Mouse (Mus musculus) heart, adult 2 months (tissue): ENCODE measurements around the gene Krt87.

Experiments
- CTCF ChIP-seq: fragments of 200-600 bp; IDR thresholded peaks from 2 replicates; pipeline ENCODE4 v1.8.1; 2022; ENCODE audit warnings: antibody characterized with exemption, mild to moderate bottlenecking, moderate library complexity
- EP300 ChIP-seq: fragments of 200-500 bp; IDR thresholded peaks from 2 replicates; pipeline ENCODE4 v1.6.1; 2011; ENCODE audit warnings: low read depth, low read length, control low read depth; ENCODE audit not compliant: insufficient read depth
- POLR2A ChIP-seq: fragments of 200-500 bp; IDR thresholded peaks from 2 replicates; pipeline ENCODE4 v1.6.1; 2011; ENCODE audit warnings: mild to moderate bottlenecking, low read depth, low read length, control low read depth; ENCODE audit not compliant: insufficient read depth

- TF ChIP-seq EP300: no peak
- no peak for TF ChIP-seq CTCF
- TF ChIP-seq POLR2A: no peak
Observed at GRCm38 (mm10) chr15:101413916-101414635, 24.5 kb downstream of the Krt87 start.
